Comparison of ENCODE assay signal across 9 mouse cellular contexts in genomic region chr5:92003011-92003410, GRCm38 (mm10). TPM values are rescaled to one million over a fixed set of nuclear protein-coding genes. Genes with fewer than 3 reads are reported as not detected.
DNase-seq lines count a peak whose midpoint lies in the region; ATAC-seq and TF ChIP-seq lines count a peak whose summit lies in the region.
"Had no signal": no experiment of that assay in that cellular context is flagged by ENCODE, and none has a peak within 500 bp of the region (broad histone marks: within the 10 kb centered on the region; RNA-seq: fewer than 3 reads in every experiment).

No protein-coding gene starts in this region.

- no peaks in the 10 kb centered on the region for H3K4me1 ChIP-seq in liver, embryonic 11.5 days (replicated peaks; ENCODE audit: control insufficient read depth, insufficient read depth, low read length)
- no peaks in the 10 kb centered on the region for H3K4me1 ChIP-seq in embryonic facial prominence, embryonic 11.5 days (ENCODE audit: control insufficient read depth, insufficient read depth, low read length)
- H3K4me1 ChIP-seq in lung, postnatal 0 days (ENCODE audit: insufficient read depth, low read depth, low read length): no peaks in the 10 kb centered on the region

- no peak overlapping the region for H3K9ac ChIP-seq in liver, embryonic 11.5 days (ENCODE audit: low read depth, low read length)
- no peak overlapping the region for H3K9ac ChIP-seq in embryonic facial prominence, embryonic 11.5 days (replicated peaks; ENCODE audit: low read length)
- no peak overlapping the region for H3K9ac ChIP-seq in lung, postnatal 0 days (replicated peaks; ENCODE audit: low read depth)

- no peaks in the 10 kb centered on the region for H3K27me3 ChIP-seq in liver, embryonic 11.5 days (replicated peaks; ENCODE audit: control insufficient read depth, insufficient read depth, low read length)
- no peaks in the 10 kb centered on the region for H3K27me3 ChIP-seq in embryonic facial prominence, embryonic 11.5 days (ENCODE audit: control insufficient read depth, insufficient read depth, low read length)
- no peaks in the 10 kb centered on the region for H3K27me3 ChIP-seq in lung, postnatal 0 days (replicated peaks; ENCODE audit: insufficient read depth, low read length)

- no peaks in the 10 kb centered on the region; the same call in 1 of the 2 replicates for H3K9me3 ChIP-seq in liver, embryonic 11.5 days (ENCODE audit: control insufficient read depth, low read length)
- no peaks in the 10 kb centered on the region for H3K9me3 ChIP-seq in embryonic facial prominence, embryonic 11.5 days (replicated peaks; ENCODE audit: control insufficient read depth, low read length)
- H3K9me3 ChIP-seq in lung, postnatal 0 days (ENCODE audit: low read length): no peaks in the 10 kb centered on the region

- H3K27ac ChIP-seq in liver, embryonic 11.5 days (ENCODE audit: low read depth, low read length): no peak overlapping the region
- no peak overlapping the region for H3K27ac ChIP-seq in embryonic facial prominence, embryonic 11.5 days (replicated peaks; ENCODE audit: low read depth, low read length)
- no peak overlapping the region for H3K27ac ChIP-seq in lung, postnatal 0 days (ENCODE audit: low read length)

- no peak for TF ChIP-seq EP300 in lung, postnatal 0 days (IDR thresholded peaks at IDR 0.05)

- H3K4me3 ChIP-seq in liver, embryonic 11.5 days (ENCODE audit: low read depth, low read length): no peak overlapping the region
- no peak overlapping the region for H3K4me3 ChIP-seq in embryonic facial prominence, embryonic 11.5 days (ENCODE audit: low read depth, low read length)
- no peak overlapping the region for H3K4me3 ChIP-seq in lung, postnatal 0 days (ENCODE audit: low read depth, low read length)
- H3K4me3 ChIP-seq: myocyte had no signal

- no peak overlapping the region for H3K4me2 ChIP-seq in liver, embryonic 11.5 days
- no peak overlapping the region for H3K4me2 ChIP-seq in embryonic facial prominence, embryonic 11.5 days (ENCODE audit: low read depth, low read length)
- no peak overlapping the region for H3K4me2 ChIP-seq in lung, postnatal 0 days (replicated peaks; ENCODE audit: low read depth, low read length)

- H3K36me3 ChIP-seq in liver, embryonic 11.5 days (ENCODE audit: control insufficient read depth, insufficient read depth, low read length): no peaks in the 10 kb centered on the region
- H3K36me3 ChIP-seq in embryonic facial prominence, embryonic 11.5 days (replicated peaks; ENCODE audit: control insufficient read depth, insufficient read depth, low read depth, low read length): no peaks in the 10 kb centered on the region
- no peaks in the 10 kb centered on the region for H3K36me3 ChIP-seq in lung, postnatal 0 days (ENCODE audit: insufficient read depth, low read length)

- DNase-seq in cerebellum, postnatal 14 days: peak; percentile 7 to 9
- no peak for DNase-seq in cerebellum, adult 9-11 months
- DNase-seq in liver: peak; percentile 7
- no peak for DNase-seq in liver, embryonic 11.5 days (ENCODE audit: low spot score)
- peak; percentile 41 for DNase-seq in embryonic facial prominence, embryonic 11.5 days (ENCODE audit: low spot score)
- DNase-seq in lung, postnatal 0 days (ENCODE audit: low spot score): peak; percentile 60
- DNase-seq in retina, embryonic 14.5 days (ENCODE audit: low spot score): peak; percentile 25
- DNase-seq in right cerebral cortex, postnatal 36 days (ENCODE audit: low spot score in 2 of 2): no peak

- WGBS in liver, embryonic 11.5 days: 56% methylated on average over 2 of the region's 2 CpGs
- WGBS in embryonic facial prominence, embryonic 11.5 days: 67% methylated on average over 2 of the region's 2 CpGs
- 69% methylated on average over 2 of the region's 2 CpGs for WGBS in lung, postnatal 0 days

- no peak for ATAC-seq in liver, embryonic 11.5 days (replicated peaks; ENCODE audit: low FRiP score)
- no peak; the same call in 1 of the 2 replicates for ATAC-seq in embryonic facial prominence, embryonic 11.5 days (replicated peaks; ENCODE audit: insufficient number of reproducible peaks, low FRiP score, low TSS enrichment, low read depth)
- ATAC-seq in lung, postnatal 0 days: peak; percentile 57

- peak; percentile 78 for TF ChIP-seq CTCF in lung, postnatal 0 days (IDR thresholded peaks at IDR 0.05)

RNA-seq across cellular contexts. Expression of gene Odaph, which starts 15.7 kb away (rescaled TPM):
- not detected in 2 replicates for polyA plus RNA-seq in liver, embryonic 11.5 days (2014; fragmentation: Nextera tagmentation; extraction: Ambion mirVana)
- polyA plus RNA-seq in embryonic facial prominence, embryonic 11.5 days (2014; fragmentation: Nextera tagmentation; extraction: Ambion mirVana): not detected in 2 replicates
- polyA plus RNA-seq in lung, postnatal 0 days (2015; fragmentation: Nextera tagmentation; extraction: Ambion mirVana): 0.21 TPM in 1 of 2 replicates, not detected in the other
- polyA plus RNA-seq: myocyte had no signal

RNA-seq across cellular contexts. Expression of gene Rchy1, which starts 40.1 kb away (rescaled TPM):
- 44.8 and 46.9 TPM in 2 replicates for polyA plus RNA-seq in liver, embryonic 11.5 days (2014; fragmentation: Nextera tagmentation; extraction: Ambion mirVana)
- 38.2 and 41.5 TPM in 2 replicates for polyA plus RNA-seq in embryonic facial prominence, embryonic 11.5 days (2014; fragmentation: Nextera tagmentation; extraction: Ambion mirVana)
- 70.7 and 72.4 TPM in 2 replicates for polyA plus RNA-seq in lung, postnatal 0 days (2015; fragmentation: Nextera tagmentation; extraction: Ambion mirVana)

RNA-seq across cellular contexts. Expression of gene Cdkl2, which starts 40.7 kb away (rescaled TPM):
- 0.45 TPM in 2 replicates for polyA plus RNA-seq in liver, embryonic 11.5 days (2014; fragmentation: Nextera tagmentation; extraction: Ambion mirVana)
- 0.60 and 0.93 TPM in 2 replicates for polyA plus RNA-seq in embryonic facial prominence, embryonic 11.5 days (2014; fragmentation: Nextera tagmentation; extraction: Ambion mirVana)
- polyA plus RNA-seq in lung, postnatal 0 days (2015; fragmentation: Nextera tagmentation; extraction: Ambion mirVana): 5.1 and 6.2 TPM in 2 replicates

Comparison
In these comparisons a context has a peak if more than half of its experiments do, and no peak if none do; other contexts are left out.
1. DNase-seq: peak in cerebellum, postnatal 14 days (2 of 2), liver (single experiment), embryonic facial prominence, embryonic 11.5 days (single experiment), lung, postnatal 0 days (single experiment) and retina, embryonic 14.5 days (single experiment); none in cerebellum, adult 9-11 months (single experiment), liver, embryonic 11.5 days (single experiment) and right cerebral cortex, postnatal 36 days (0 of 2).